Mouse (Mus musculus): ENCODE measurements around the gene Bola2. TPM values are rescaled to one million over a fixed set of nuclear protein-coding genes. Genes with fewer than 3 reads are reported as not detected.

The Bola2 gene
- 38.2 and 39.6 TPM in 2 replicates for polyA plus RNA-seq (2012; rRNA removed)

GRCm38 (mm10) chr7:126695210-126695611 is at the start of gene Bola2:
Gene Bola2, plus strand, starts transcription at chr7:126695401.
- DNase-seq = no peak
- WGBS = under 1% methylated on average over 31 of the region's 31 CpGs
- no peak for TF ChIP-seq CTCF (IDR thresholded peaks at IDR 0.05; ENCODE audit: insufficient read depth, low read length)
- TF ChIP-seq POLR2A (IDR thresholded peaks at IDR 0.05; ENCODE audit: borderline replicate concordance, extremely low read depth, low read depth, low read length) = peak; percentile 72; the same call in 1 of the 2 replicates

GRCm38 (mm10) chr7:126645708-126646107 is 49.5 kb upstream of the Bola2 start:
- no peak overlapping the region for H3K4me3 ChIP-seq (replicated peaks; ENCODE audit: extremely low read depth, low read depth, low read length)
- no peaks in the 10 kb centered on the region for H3K4me1 ChIP-seq (ENCODE audit: control insufficient read depth, insufficient read depth, low read length)
- DNase-seq = no peak
- TF ChIP-seq CTCF (IDR thresholded peaks at IDR 0.05; ENCODE audit: insufficient read depth, low read length) = no peak
- TF ChIP-seq POLR2A (IDR thresholded peaks at IDR 0.05; ENCODE audit: borderline replicate concordance, extremely low read depth, low read depth, low read length) = no peak
- WGBS = 45% methylated on average over 5 of the region's 5 CpGs

More at GRCm38 (mm10) chr7:126695210-126695611, at the start of gene Bola2:
- Histone ChIP-seq H3K4me1 (ENCODE audit: control insufficient read depth, insufficient read depth, low read length) (peaks cover 9% of the 10 kb centered on the region), H3K4me3 (replicated peaks; ENCODE audit: extremely low read depth, low read depth, low read length) (peak within 1 kb of the TSS; percentile 95)

GRCm38 (mm10) chr7:126648486-126648885 is 46.7 kb upstream of the Bola2 start:
- H3K4me1 ChIP-seq (ENCODE audit: control insufficient read depth, insufficient read depth, low read length) = no peaks in the 10 kb centered on the region
- 75% methylated on average over 4 of the region's 4 CpGs for WGBS
- no peak overlapping the region for H3K4me3 ChIP-seq (replicated peaks; ENCODE audit: extremely low read depth, low read depth, low read length)
- DNase-seq = no peak
- TF ChIP-seq POLR2A (IDR thresholded peaks at IDR 0.05; ENCODE audit: borderline replicate concordance, extremely low read depth, low read depth, low read length) (no peak), CTCF (IDR thresholded peaks at IDR 0.05; ENCODE audit: insufficient read depth, low read length) (peak; percentile 17; the same call in 1 of the 2 replicates)

- WGBS = 2% methylated on average over 57 of the region's 57 CpGs
- no peaks in the 10 kb centered on the region for H3K4me1 ChIP-seq (ENCODE audit: control insufficient read depth, insufficient read depth, low read length)
- TF ChIP-seq POLR2A (IDR thresholded peaks at IDR 0.05; ENCODE audit: borderline replicate concordance, extremely low read depth, low read depth, low read length) (peak; percentile 98), CTCF (IDR thresholded peaks at IDR 0.05; ENCODE audit: insufficient read depth, low read length) (no peak)
- peak within 1 kb of the TSS; percentile 97 for H3K4me3 ChIP-seq (replicated peaks; ENCODE audit: extremely low read depth, low read depth, low read length)
- peak; percentile 95 for DNase-seq
Measured at GRCm38 (mm10) chr7:126649231-126650051, 45.8 kb upstream of the Bola2 start, which contains the start of gene Sgf29. Gene Sgf29, plus strand, starts transcription at chr7:126649309.

- WGBS = 34% methylated on average over 2 of the region's 2 CpGs
Measured at GRCm38 (mm10) chr7:126650852-126651251, 44.3 kb upstream of the Bola2 start.

GRCm38 (mm10) chr7:126653991-126654390 is 41.2 kb upstream of the Bola2 start:
- no peak for TF ChIP-seq POLR2A (IDR thresholded peaks at IDR 0.05; ENCODE audit: borderline replicate concordance, extremely low read depth, low read depth, low read length)
- TF ChIP-seq CTCF (IDR thresholded peaks at IDR 0.05; ENCODE audit: insufficient read depth, low read length) = no peak
- WGBS = 59% methylated on average over 2 of the region's 2 CpGs
- peaks cover 2% of the 10 kb centered on the region for H3K4me1 ChIP-seq (ENCODE audit: control insufficient read depth, insufficient read depth, low read length)
- DNase-seq = no peak
- no peak overlapping the region for H3K4me3 ChIP-seq (replicated peaks; ENCODE audit: extremely low read depth, low read depth, low read length)

More at GRCm38 (mm10) chr7:126650852-126651251, 44.3 kb upstream of the Bola2 start:
- no peak for DNase-seq
- peaks cover under 1% of the 10 kb centered on the region for H3K4me1 ChIP-seq (ENCODE audit: control insufficient read depth, insufficient read depth, low read length)
- H3K4me3 ChIP-seq (replicated peaks; ENCODE audit: extremely low read depth, low read depth, low read length) = no peak overlapping the region
- no peak for TF ChIP-seq CTCF (IDR thresholded peaks at IDR 0.05; ENCODE audit: insufficient read depth, low read length)

GRCm38 (mm10) chr7:126655695-126656094 is 39.5 kb upstream of the Bola2 start:
- WGBS = 53% methylated on average over 3 of the region's 3 CpGs
- no peak for TF ChIP-seq CTCF (IDR thresholded peaks at IDR 0.05; ENCODE audit: insufficient read depth, low read length)
- DNase-seq = no peak
- Histone ChIP-seq H3K4me3 (replicated peaks; ENCODE audit: extremely low read depth, low read depth, low read length) (no peak overlapping the region), H3K4me1 (ENCODE audit: control insufficient read depth, insufficient read depth, low read length) (peaks cover 2% of the 10 kb centered on the region)

GRCm38 (mm10) chr7:126657522-126657921 is 37.7 kb upstream of the Bola2 start:
- TF ChIP-seq CTCF (IDR thresholded peaks at IDR 0.05; ENCODE audit: insufficient read depth, low read length) (no peak), POLR2A (IDR thresholded peaks at IDR 0.05; ENCODE audit: borderline replicate concordance, extremely low read depth, low read depth, low read length) (no peak)
- 90% methylated on average over 1 of the region's 1 CpGs for WGBS
- H3K4me1 ChIP-seq (ENCODE audit: control insufficient read depth, insufficient read depth, low read length) = peaks cover 2% of the 10 kb centered on the region
- no peak for DNase-seq
- no peak overlapping the region for H3K4me3 ChIP-seq (replicated peaks; ENCODE audit: extremely low read depth, low read depth, low read length)

GRCm38 (mm10) chr7:126659771-126660170 is 35.4 kb upstream of the Bola2 start:
- DNase-seq = no peak
- Histone ChIP-seq H3K4me1 (ENCODE audit: control insufficient read depth, insufficient read depth, low read length) (peaks cover 5% of the 10 kb centered on the region), H3K4me3 (replicated peaks; ENCODE audit: extremely low read depth, low read depth, low read length) (no peak overlapping the region)
- 91% methylated on average over 3 of the region's 3 CpGs for WGBS
- no peak for TF ChIP-seq POLR2A (IDR thresholded peaks at IDR 0.05; ENCODE audit: borderline replicate concordance, extremely low read depth, low read depth, low read length)
- no peak for TF ChIP-seq CTCF (IDR thresholded peaks at IDR 0.05; ENCODE audit: insufficient read depth, low read length)

GRCm38 (mm10) chr7:126663646-126664045 is 31.6 kb upstream of the Bola2 start:
- WGBS = 40% methylated on average over 8 of the region's 8 CpGs
- Histone ChIP-seq H3K4me1 (ENCODE audit: control insufficient read depth, insufficient read depth, low read length) (peaks cover 10% of the 10 kb centered on the region), H3K4me3 (replicated peaks; ENCODE audit: extremely low read depth, low read depth, low read length) (no peak overlapping the region)
- no peak for DNase-seq
- no peak for TF ChIP-seq POLR2A (IDR thresholded peaks at IDR 0.05; ENCODE audit: borderline replicate concordance, extremely low read depth, low read depth, low read length)
- no peak for TF ChIP-seq CTCF (IDR thresholded peaks at IDR 0.05; ENCODE audit: insufficient read depth, low read length)

Measured in lung, adult 2 months (tissue).